Mouse (Mus musculus): ENCODE measurements around the gene Trp53rka. TPM values are rescaled to one million over a fixed set of nuclear protein-coding genes. Genes with fewer than 3 reads are reported as not detected.
A peak's percentile ranks its signal among the peaks of the same experiment; 100 is the strongest.

The Trp53rka gene
- polyA plus RNA-seq, 1 experiment = 11.5 TPM

DNA sequence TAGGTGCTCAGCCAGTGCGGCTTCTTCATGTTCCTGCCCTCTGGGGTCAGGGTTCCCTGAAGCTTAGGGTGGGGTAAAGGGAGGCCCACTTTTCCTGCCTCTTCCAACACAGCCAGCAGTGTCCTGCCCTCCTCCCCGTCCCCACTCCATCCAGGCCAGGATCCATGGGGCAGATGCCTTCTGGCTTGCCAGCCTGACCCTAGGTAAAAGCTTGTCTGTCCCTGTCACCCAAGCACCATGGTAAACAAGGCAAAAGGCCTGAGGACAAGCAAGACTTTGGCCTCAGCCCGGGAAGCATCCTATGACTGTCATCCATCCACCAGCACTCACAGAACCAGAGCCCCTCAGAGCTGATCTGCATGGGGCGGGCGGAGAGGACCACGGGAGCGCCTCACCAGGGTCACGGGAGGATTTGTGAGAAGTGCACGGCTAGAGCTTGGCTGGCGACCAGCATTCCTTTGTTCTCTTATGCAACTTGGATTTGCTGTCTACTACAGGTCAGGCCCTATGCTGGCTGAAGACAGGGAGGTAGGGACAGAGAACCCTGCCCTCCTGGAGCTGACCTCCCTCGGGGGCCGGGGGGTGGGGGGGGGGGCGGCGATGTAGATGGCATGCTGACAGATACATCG lies 25.2 kb downstream of the Trp53rka start:
- Histone ChIP-seq H3K27me3 (ENCODE audit: control insufficient read depth, insufficient read depth, low read length) (peaks cover 8% of the 10 kb centered on the region), H3K4me3 (ENCODE audit: low read depth, low read length) (no peak overlapping the region), H3K36me3 (ENCODE audit: control insufficient read depth, insufficient read depth, low read length) (no peaks in the 10 kb centered on the region), H3K27ac (ENCODE audit: insufficient read depth, low read depth, low read length) (no peak overlapping the region), H3K4me1 (ENCODE audit: control insufficient read depth, insufficient read depth, insufficient read length, low read length) (no peaks in the 10 kb centered on the region)
- 49% methylated on average over 15 of the region's 15 CpGs for WGBS
- no peak for TF ChIP-seq CTCF (IDR thresholded peaks at IDR 0.05; ENCODE audit: extremely low read depth, insufficient read length, insufficient replicate concordance, low read depth, low read length)
- TF ChIP-seq POLR2A (IDR thresholded peaks at IDR 0.05; ENCODE audit: low read depth, low read length) = no peak

DNA sequence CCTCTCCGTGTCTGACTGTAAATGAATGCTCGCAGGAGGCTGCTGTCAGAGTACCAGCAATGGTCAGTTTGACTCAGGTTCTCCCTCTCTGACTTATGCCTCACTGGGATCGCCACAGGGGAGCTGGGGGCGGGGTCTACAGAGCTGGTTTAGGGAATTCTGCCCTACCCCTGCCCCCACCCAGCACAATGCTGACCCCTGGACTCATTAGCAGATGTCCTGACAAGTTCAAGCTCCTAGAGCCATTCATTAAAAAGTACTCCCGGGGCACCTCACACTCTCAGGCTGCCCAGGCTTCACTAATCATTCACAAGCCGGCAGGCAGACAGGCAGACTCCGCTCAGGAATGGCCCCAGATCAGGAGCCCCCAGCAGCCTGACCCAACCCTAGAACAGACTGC lies 33.5 kb downstream of the Trp53rka start:
- TF ChIP-seq CTCF (IDR thresholded peaks at IDR 0.05; ENCODE audit: extremely low read depth, insufficient read length, insufficient replicate concordance, low read depth, low read length) = no peak
- TF ChIP-seq POLR2A (IDR thresholded peaks at IDR 0.05; ENCODE audit: low read depth, low read length) = no peak
- 21% methylated on average over 7 of the region's 7 CpGs for WGBS
- Histone ChIP-seq H3K27me3 (ENCODE audit: control insufficient read depth, insufficient read depth, low read length) (no peaks in the 10 kb centered on the region), H3K4me1 (ENCODE audit: control insufficient read depth, insufficient read depth, insufficient read length, low read length) (no peaks in the 10 kb centered on the region), H3K36me3 (ENCODE audit: control insufficient read depth, insufficient read depth, low read length) (no peaks in the 10 kb centered on the region), H3K4me3 (ENCODE audit: low read depth, low read length) (no peak overlapping the region), H3K27ac (ENCODE audit: insufficient read depth, low read depth, low read length) (no peak overlapping the region)

DNA sequence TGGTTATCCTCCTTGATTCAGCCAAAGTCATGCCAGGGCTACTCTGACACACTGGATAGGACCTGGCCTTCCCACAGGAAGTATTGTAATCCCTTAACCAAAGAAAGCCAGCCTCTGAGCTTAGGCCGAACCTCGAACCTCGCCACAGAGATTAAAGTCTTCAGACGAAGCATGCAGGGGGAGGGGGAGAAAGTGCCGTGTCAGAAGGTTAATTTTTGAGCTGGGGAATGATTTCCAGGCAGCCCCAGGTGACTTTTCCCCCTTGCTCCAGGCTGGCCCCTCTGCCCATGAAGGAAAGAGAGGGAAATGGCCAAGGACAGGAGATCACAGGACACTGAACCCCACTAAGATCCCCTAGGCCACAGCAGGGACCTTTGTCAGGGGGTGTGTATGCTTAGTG lies 34.9 kb downstream of the Trp53rka start:
- WGBS = 45% methylated on average over 5 of the region's 5 CpGs
- TF ChIP-seq POLR2A (IDR thresholded peaks at IDR 0.05; ENCODE audit: low read depth, low read length) (no peak), CTCF (IDR thresholded peaks at IDR 0.05; ENCODE audit: extremely low read depth, insufficient read length, insufficient replicate concordance, low read depth, low read length) (no peak)
- H3K36me3 ChIP-seq (ENCODE audit: control insufficient read depth, insufficient read depth, low read length) = no peaks in the 10 kb centered on the region

DNA sequence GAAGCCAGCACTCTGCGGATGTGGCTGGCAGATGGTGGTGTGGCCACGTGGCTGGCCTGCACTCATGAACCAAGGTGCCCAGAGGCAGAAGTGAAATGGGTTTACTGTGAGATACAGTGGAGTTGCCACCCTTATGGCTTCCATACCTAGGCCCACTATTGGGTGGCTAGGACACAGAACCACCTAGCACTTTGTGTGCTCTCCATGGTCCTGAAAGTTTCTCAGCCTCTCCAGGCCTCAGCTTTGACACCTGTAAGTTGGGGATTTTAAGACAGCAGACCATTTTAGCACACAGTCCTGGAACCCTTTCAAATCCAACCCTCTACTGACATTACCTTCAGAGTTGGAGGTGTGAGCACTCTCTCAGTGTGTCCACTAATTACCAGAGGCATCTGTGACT lies 36.4 kb downstream of the Trp53rka start:
- WGBS = 68% methylated on average over 2 of the region's 2 CpGs

More for the DNA sequence above, 34.9 kb downstream of the Trp53rka start:
- Histone ChIP-seq H3K27ac (ENCODE audit: insufficient read depth, low read depth, low read length) (no peak overlapping the region), H3K4me1 (ENCODE audit: control insufficient read depth, insufficient read depth, insufficient read length, low read length) (no peaks in the 10 kb centered on the region), H3K4me3 (ENCODE audit: low read depth, low read length) (no peak overlapping the region), H3K27me3 (ENCODE audit: control insufficient read depth, insufficient read depth, low read length) (no peaks in the 10 kb centered on the region)

DNA sequence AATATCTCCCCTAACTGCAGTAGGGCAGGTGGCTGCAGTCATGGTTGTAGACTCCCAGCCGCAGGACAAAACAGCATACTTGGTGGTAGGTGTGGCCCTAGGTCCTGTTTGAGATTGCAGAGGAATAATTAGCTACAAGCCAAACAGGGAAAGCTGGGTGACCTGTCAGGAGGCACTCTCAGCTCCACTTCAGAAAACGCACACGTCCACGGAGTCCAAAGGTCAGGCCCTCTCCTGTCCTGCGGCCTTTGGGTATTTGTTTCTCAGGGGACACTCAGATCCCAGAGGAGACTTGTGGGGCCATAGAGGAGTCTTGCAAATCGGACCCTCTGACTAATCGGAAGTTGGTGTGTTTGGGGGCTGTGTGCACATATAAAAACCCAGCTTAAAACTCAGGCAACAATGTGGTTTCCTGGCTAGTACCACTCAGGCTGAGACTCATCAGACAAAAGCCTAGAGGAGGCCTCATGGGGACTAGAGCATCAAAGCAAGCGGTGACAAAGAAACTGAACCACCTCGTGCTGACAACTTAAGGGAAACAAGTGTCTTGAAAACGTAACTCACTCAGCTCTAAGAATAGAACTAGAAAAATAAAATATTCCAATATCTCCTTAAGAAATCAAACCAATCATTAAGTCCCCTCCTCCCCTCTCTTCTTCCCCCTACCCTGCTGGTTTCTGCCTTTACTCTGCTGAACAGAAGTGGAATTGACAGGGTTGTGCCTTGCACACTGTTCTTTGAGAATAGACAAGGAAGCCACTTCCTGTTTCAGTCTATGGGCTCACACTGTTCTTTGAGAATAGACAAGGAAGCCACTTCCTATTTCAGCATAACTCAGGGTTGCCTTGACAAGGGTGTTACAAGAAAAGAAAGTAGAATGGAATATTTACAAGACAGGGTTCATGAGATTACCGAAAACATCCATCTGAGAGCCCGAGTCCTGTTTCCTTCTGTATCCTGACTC lies 40.1 kb downstream of the Trp53rka start:
- H3K27me3 ChIP-seq (ENCODE audit: control insufficient read depth, insufficient read depth, low read length) = no peaks in the 10 kb centered on the region
- TF ChIP-seq POLR2A (IDR thresholded peaks at IDR 0.05; ENCODE audit: low read depth, low read length) (no peak), CTCF (IDR thresholded peaks at IDR 0.05; ENCODE audit: extremely low read depth, insufficient read length, insufficient replicate concordance, low read depth, low read length) (no peak)
- no peak overlapping the region for H3K4me3 ChIP-seq (ENCODE audit: low read depth, low read length)
- no peaks in the 10 kb centered on the region; the same call in 1 of the 2 replicates for H3K4me1 ChIP-seq (ENCODE audit: control insufficient read depth, insufficient read depth, insufficient read length, low read length)
- no peaks in the 10 kb centered on the region for H3K36me3 ChIP-seq (ENCODE audit: control insufficient read depth, insufficient read depth, low read length)
- H3K27ac ChIP-seq (ENCODE audit: insufficient read depth, low read depth, low read length) = peak overlapping the region; percentile 68
- WGBS = 51% methylated on average over 12 of the region's 12 CpGs

More for the DNA sequence above, 36.4 kb downstream of the Trp53rka start:
- Histone ChIP-seq H3K4me1 (ENCODE audit: control insufficient read depth, insufficient read depth, insufficient read length, low read length) (no peaks in the 10 kb centered on the region; the same call in 1 of the 2 replicates), H3K36me3 (ENCODE audit: control insufficient read depth, insufficient read depth, low read length) (no peaks in the 10 kb centered on the region), H3K4me3 (ENCODE audit: low read depth, low read length) (no peak overlapping the region), H3K27me3 (ENCODE audit: control insufficient read depth, insufficient read depth, low read length) (no peaks in the 10 kb centered on the region), H3K27ac (ENCODE audit: insufficient read depth, low read depth, low read length) (no peak overlapping the region)
- no peak for TF ChIP-seq POLR2A (IDR thresholded peaks at IDR 0.05; ENCODE audit: low read depth, low read length)
- TF ChIP-seq CTCF (IDR thresholded peaks at IDR 0.05; ENCODE audit: extremely low read depth, insufficient read length, insufficient replicate concordance, low read depth, low read length) = no peak

DNA sequence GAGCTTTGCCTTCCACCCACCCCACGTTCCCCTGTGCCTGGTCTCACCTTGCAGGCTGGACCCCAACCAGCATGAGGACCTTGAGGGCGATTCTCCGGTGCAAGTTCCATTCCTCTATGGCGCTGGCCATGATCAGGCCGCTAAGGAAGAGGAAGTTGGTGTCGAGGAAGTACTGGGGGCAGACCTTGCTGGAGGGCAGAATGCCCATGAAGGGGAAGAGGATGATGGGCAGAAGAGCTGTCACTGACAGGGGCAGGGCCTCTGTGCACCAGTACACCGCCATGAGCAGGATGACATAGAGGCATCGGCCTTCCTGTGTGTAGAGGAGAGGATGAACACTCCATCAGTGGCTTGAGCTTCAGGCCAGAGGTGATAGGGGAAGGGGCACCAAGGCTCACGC lies 44.6 kb downstream of the Trp53rka start:
- TF ChIP-seq POLR2A (IDR thresholded peaks at IDR 0.05; ENCODE audit: low read depth, low read length) (no peak), CTCF (IDR thresholded peaks at IDR 0.05; ENCODE audit: extremely low read depth, insufficient read length, insufficient replicate concordance, low read depth, low read length) (no peak)
- WGBS = 73% methylated on average over 9 of the region's 9 CpGs
- Histone ChIP-seq H3K4me1 (ENCODE audit: control insufficient read depth, insufficient read depth, insufficient read length, low read length) (no peaks in the 10 kb centered on the region; the same call in 1 of the 2 replicates), H3K27me3 (ENCODE audit: control insufficient read depth, insufficient read depth, low read length) (no peaks in the 10 kb centered on the region), H3K36me3 (ENCODE audit: control insufficient read depth, insufficient read depth, low read length) (no peaks in the 10 kb centered on the region), H3K27ac (ENCODE audit: insufficient read depth, low read depth, low read length) (no peak overlapping the region), H3K4me3 (ENCODE audit: low read depth, low read length) (no peak overlapping the region)

DNA sequence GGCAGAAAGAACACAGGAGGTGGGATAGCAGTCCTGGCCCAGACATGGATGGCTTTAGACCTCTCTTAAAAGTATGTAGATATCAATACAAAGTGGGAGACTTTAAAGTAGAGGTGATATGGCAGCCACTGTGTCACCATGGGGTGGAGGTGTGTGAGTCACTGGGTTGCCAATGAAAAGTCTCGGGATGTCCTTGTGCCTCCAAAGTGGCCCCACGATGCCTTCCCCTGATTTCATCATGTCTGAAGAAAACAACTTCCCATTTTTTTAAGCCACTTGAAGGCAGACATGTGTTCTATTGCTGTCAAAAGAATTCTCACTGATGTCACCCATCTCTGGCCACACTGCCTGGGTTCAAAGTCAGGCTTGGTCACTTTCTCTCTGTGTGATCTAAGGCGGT lies 48.3 kb downstream of the Trp53rka start:
- Histone ChIP-seq H3K27ac (ENCODE audit: insufficient read depth, low read depth, low read length) (no peak overlapping the region), H3K27me3 (ENCODE audit: control insufficient read depth, insufficient read depth, low read length) (no peaks in the 10 kb centered on the region), H3K4me1 (ENCODE audit: control insufficient read depth, insufficient read depth, insufficient read length, low read length) (no peaks in the 10 kb centered on the region), H3K4me3 (ENCODE audit: low read depth, low read length) (no peak overlapping the region), H3K36me3 (ENCODE audit: control insufficient read depth, insufficient read depth, low read length) (no peaks in the 10 kb centered on the region)
- 74% methylated on average over 3 of the region's 3 CpGs for WGBS
- TF ChIP-seq POLR2A (IDR thresholded peaks at IDR 0.05; ENCODE audit: low read depth, low read length) (no peak), CTCF (IDR thresholded peaks at IDR 0.05; ENCODE audit: extremely low read depth, insufficient read length, insufficient replicate concordance, low read depth, low read length) (no peak)
